Mouse (Mus musculus) liver (tissue): ENCODE measurements around the gene Taok3.
"Not testable (repeated sequence)": the region's sequence is repeated elsewhere in the genome, so short reads cannot be mapped to it uniquely, and the experiment has no call there.

Source experiments
- DNase-seq: peaks from one replicate; pipeline ENCODE4 v3.0.0-alpha.2; 2020; ENCODE audit warnings: mixed read lengths

The Taok3 gene

GRCm38 (mm10) chr5:117269395-117269794 lies 149.5 kb downstream of the Taok3 start:
- no peak for DNase-seq

GRCm38 (mm10) chr5:117271945-117272344 lies 152.0 kb downstream of the Taok3 start:
- no peak for DNase-seq

- DNase-seq, result no peak
Measured at GRCm38 (mm10) chr5:117274817-117275216, 154.9 kb downstream of the Taok3 start.

GRCm38 (mm10) chr5:117277784-117278183 lies 157.9 kb downstream of the Taok3 start:
- DNase-seq, result no peak

- DNase-seq, result no peak
Measured at GRCm38 (mm10) chr5:117278809-117279668, 159.1 kb downstream of the Taok3 start.

- DNase-seq, result no peak
Measured at GRCm38 (mm10) chr5:117279669-117280050, 159.7 kb downstream of the Taok3 start.

- DNase-seq, result no peak
Measured at GRCm38 (mm10) chr5:117281536-117281935, 161.6 kb downstream of the Taok3 start.

- DNase-seq, result no peak
Measured at GRCm38 (mm10) chr5:117282360-117282759, 162.4 kb downstream of the Taok3 start.

GRCm38 (mm10) chr5:117284029-117284428 lies 164.1 kb downstream of the Taok3 start:
- DNase-seq, result no peak

GRCm38 (mm10) chr5:117284682-117285081 lies 164.8 kb downstream of the Taok3 start:
- no peak for DNase-seq

GRCm38 (mm10) chr5:117285266-117285665 lies 165.3 kb downstream of the Taok3 start:
- no peak for DNase-seq

- no peak for DNase-seq
Measured at GRCm38 (mm10) chr5:117286286-117286685, 166.4 kb downstream of the Taok3 start.

- DNase-seq, result peak; percentile 96
Measured at GRCm38 (mm10) chr5:117286831-117287822, 167.2 kb downstream of the Taok3 start, which contains the start of gene Pebp1. Pebp1 (minus strand) TSS chr5:117287625.

GRCm38 (mm10) chr5:117289646-117290045 lies 169.7 kb downstream of the Taok3 start:
- no peak for DNase-seq

- DNase-seq, result no peak
Measured at GRCm38 (mm10) chr5:117290081-117290480, 170.2 kb downstream of the Taok3 start.

- no peak for DNase-seq
Measured at GRCm38 (mm10) chr5:117291312-117291711, 171.4 kb downstream of the Taok3 start.

- no peak for DNase-seq
Measured at GRCm38 (mm10) chr5:117292547-117292946, 172.6 kb downstream of the Taok3 start.

- not testable (repeated sequence) for DNase-seq
Measured at GRCm38 (mm10) chr5:117293776-117294175, 173.8 kb downstream of the Taok3 start.

GRCm38 (mm10) chr5:117295011-117295410 lies 175.1 kb downstream of the Taok3 start:
- DNase-seq, result no peak

GRCm38 (mm10) chr5:117302899-117303298 lies 183.0 kb downstream of the Taok3 start:
- no peak for DNase-seq

GRCm38 (mm10) chr5:117303691-117304579 lies 184.0 kb downstream of the Taok3 start:
- no peak for DNase-seq

GRCm38 (mm10) chr5:117304947-117305346 lies 185.0 kb downstream of the Taok3 start:
- peak; percentile 63 for DNase-seq
